Mouse (Mus musculus) retina, postnatal 7 days (tissue): Measurements from ENCODE around the gene Pcbp3.

Experiments
- DNase-seq: peaks from one replicate; pipeline ENCODE4 v3.0.0-alpha.2; 2012; ENCODE audit warnings: low read depth, low spot score

Pcbp3 gene

GRCm38 (mm10) chr10:76846480-76846879 is 115.2 kb downstream of the Pcbp3 start:
- DNase-seq: no peak

GRCm38 (mm10) chr10:76844901-76845300 is 116.8 kb downstream of the Pcbp3 start:
- no peak for DNase-seq

GRCm38 (mm10) chr10:76844365-76844764 is 117.3 kb downstream of the Pcbp3 start:
- DNase-seq: no peak

- no peak for DNase-seq
Observed at GRCm38 (mm10) chr10:76842087-76842486, 119.6 kb downstream of the Pcbp3 start.

- DNase-seq: no peak
Observed at GRCm38 (mm10) chr10:76841220-76841619, 120.5 kb downstream of the Pcbp3 start.

- no peak for DNase-seq
Observed at GRCm38 (mm10) chr10:76840566-76840965, 121.1 kb downstream of the Pcbp3 start.

- peak; percentile 72 for DNase-seq
Observed at GRCm38 (mm10) chr10:76835497-76836357, 126.0 kb downstream of the Pcbp3 start.

- DNase-seq: no peak
Observed at GRCm38 (mm10) chr10:76832841-76833240, 128.8 kb downstream of the Pcbp3 start.

- DNase-seq: no peak
Observed at GRCm38 (mm10) chr10:76831915-76832314, 129.8 kb downstream of the Pcbp3 start.

- DNase-seq: no peak
Observed at GRCm38 (mm10) chr10:76831151-76831550, 130.5 kb downstream of the Pcbp3 start.

GRCm38 (mm10) chr10:76828936-76829335 is 132.8 kb downstream of the Pcbp3 start:
- DNase-seq: no peak

- no peak for DNase-seq
Observed at GRCm38 (mm10) chr10:76822698-76823097, 139.0 kb downstream of the Pcbp3 start.

GRCm38 (mm10) chr10:76819321-76819720 is 142.4 kb downstream of the Pcbp3 start:
- DNase-seq: no peak

- no peak for DNase-seq
Observed at GRCm38 (mm10) chr10:76818337-76818736, 143.3 kb downstream of the Pcbp3 start.

- no peak for DNase-seq
Observed at GRCm38 (mm10) chr10:76816930-76817329, 144.8 kb downstream of the Pcbp3 start.

GRCm38 (mm10) chr10:76816436-76816835 is 145.3 kb downstream of the Pcbp3 start:
- DNase-seq: peak; percentile 78

- DNase-seq: no peak
Observed at GRCm38 (mm10) chr10:76815481-76815880, 146.2 kb downstream of the Pcbp3 start.

- no peak for DNase-seq
Observed at GRCm38 (mm10) chr10:76814811-76815210, 146.9 kb downstream of the Pcbp3 start.

- DNase-seq: no peak
Observed at GRCm38 (mm10) chr10:76809916-76810660, 151.6 kb downstream of the Pcbp3 start.

- no peak for DNase-seq
Observed at GRCm38 (mm10) chr10:76809439-76809838, 152.2 kb downstream of the Pcbp3 start.

GRCm38 (mm10) chr10:76808446-76809400 is 153.0 kb downstream of the Pcbp3 start:
- DNase-seq: no peak

- no peak for DNase-seq
Observed at GRCm38 (mm10) chr10:76802500-76802885, 159.2 kb downstream of the Pcbp3 start.
